Mouse (Mus musculus): Measurements from ENCODE around the gene Best1.
"Not testable (repeated sequence)": the region's sequence is repeated elsewhere in the genome, so short reads cannot be mapped to it uniquely, and the experiment has no call there.

The Best1 gene

DNA sequence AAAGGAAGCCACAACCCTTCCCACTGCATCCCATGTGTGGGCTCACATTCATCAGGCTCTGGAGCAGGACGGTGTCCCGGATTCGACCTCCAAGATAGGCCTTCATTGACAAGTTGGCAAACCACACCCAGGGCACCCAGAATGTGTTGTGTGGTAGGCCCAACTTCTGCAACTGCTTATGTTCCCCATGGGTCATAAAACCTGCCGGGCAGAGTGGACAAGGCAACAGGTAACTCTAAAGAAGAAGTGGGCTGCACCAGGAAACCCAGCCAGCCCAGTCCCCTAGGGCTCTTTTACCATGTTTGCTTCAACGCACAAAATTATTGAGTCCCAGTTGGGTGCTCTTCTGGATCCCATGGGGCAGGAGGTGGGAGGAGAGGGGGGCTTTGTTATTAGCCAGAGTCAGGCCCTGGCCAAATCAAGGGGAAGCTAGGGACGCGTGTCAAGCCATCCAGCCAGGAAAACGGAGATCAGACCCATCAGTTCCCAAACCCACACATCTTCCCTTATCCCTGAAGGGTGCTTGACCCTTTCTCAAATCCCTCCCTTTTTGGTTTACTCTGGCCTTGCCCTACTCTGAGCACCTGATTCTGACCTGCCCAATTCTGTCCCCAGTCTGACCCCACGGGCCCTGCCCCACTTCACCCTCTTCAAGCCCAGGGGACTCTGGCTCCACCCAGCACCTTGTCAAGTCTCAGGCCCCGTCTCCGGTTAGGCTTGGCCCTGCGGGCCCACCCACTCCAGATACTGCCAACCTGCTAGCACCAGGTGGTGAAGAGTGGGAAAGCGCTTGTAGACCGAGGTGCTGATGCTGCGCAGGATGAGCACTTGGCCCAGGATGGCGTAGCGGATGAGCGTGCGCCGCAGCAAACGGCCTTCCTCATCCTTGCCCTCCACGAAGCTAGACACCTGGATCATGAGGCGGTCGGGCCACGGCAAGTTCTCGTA, 9.1 kb downstream of the Best1 start:
- no peak for DNase-seq (ENCODE audit: low read depth, low spot score)

GRCm38 (mm10) chr19:9991304-9991703, 10.1 kb downstream of the Best1 start:
- DNase-seq (ENCODE audit: low read depth, low spot score): peak; percentile 76

- DNase-seq (ENCODE audit: low read depth, low spot score): no peak
Observed at GRCm38 (mm10) chr19:9989884-9990256, 11.6 kb downstream of the Best1 start.

GRCm38 (mm10) chr19:9989171-9989883, 12.1 kb downstream of the Best1 start:
- DNase-seq (ENCODE audit: low read depth, low spot score): no peak

GRCm38 (mm10) chr19:9987593-9987992, 13.8 kb downstream of the Best1 start:
- DNase-seq (ENCODE audit: low read depth, low spot score): no peak

- no peak for DNase-seq (ENCODE audit: low read depth, low spot score)
Observed at GRCm38 (mm10) chr19:9987192-9987591, 14.2 kb downstream of the Best1 start.

GRCm38 (mm10) chr19:9985900-9986421, 15.5 kb downstream of the Best1 start:
- no peak for DNase-seq (ENCODE audit: low read depth, low spot score)

DNA sequence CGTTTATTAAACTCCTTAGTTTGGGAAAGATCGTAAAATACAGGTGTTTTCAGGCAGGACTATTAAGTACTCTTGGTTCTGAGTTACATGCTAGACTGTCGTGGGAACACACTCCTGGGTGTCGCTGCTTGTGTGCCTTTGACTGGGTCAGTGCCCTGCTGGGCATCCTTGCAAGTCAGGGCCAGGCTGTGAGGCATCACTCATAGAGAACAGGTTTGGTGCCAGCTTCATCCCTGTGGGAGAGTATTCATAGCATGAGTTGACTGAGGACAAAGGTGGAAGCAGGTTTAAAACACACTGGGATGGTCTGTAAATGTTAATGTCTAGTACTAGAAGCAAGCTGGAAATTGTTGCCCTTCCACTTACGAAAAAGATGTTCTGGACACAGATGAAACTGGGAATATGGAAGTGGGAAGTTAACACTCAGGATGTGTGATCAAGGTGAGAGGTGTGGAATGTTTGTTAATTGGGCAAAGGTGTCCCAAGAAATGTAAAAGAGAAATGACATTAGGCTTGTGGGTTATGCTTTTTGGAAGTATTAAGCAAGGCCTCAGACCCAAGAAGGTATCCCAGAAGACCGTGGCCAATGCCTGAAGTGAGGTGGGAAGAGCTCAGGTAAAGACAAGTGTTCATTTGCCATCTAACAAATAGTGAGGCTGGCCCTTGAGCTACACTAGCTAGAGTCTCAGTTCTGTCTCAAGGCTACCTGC, 16.1 kb downstream of the Best1 start:
- no peak for DNase-seq (ENCODE audit: low read depth, low spot score)

- no peak for DNase-seq (ENCODE audit: low read depth, low spot score)
Observed at GRCm38 (mm10) chr19:9984111-9985055, 17.1 kb downstream of the Best1 start.

DNA sequence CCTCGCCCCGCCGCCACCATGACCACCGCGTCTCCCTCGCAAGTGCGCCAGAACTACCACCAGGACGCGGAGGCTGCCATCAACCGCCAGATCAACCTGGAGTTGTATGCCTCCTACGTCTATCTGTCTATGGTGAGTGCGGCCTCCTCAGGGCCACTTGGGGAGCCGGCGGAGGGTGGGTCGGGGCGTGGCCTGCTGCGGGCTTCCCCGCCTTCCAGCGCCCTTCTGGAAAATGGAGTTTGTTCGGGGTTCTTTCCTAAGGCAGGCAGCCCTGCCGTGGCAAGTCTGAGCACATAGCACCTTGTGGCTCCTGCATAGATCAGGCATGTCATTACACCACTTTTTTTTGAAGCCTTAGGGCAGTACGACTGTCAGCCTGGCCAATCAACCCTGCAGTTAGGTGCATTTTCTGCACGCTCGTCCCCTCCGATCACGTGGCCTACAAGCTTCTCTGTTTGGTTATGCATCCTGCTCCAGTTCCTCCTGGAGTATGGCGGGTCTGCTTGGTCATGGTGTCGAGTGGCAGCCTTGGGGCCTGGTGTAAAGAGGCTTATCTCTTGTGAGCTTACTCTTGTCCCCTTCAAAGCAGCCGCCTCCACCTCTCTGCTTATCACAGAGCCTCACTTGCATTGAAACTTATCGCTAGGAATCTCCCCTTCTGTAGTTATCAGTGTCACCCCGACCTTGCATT, 18.4 kb downstream of the Best1 start:
- peak; percentile 65 for DNase-seq (ENCODE audit: low read depth, low spot score)

GRCm38 (mm10) chr19:9982151-9982851, 19.1 kb downstream of the Best1 start:
- DNase-seq (ENCODE audit: low read depth, low spot score): peak; percentile 95

- DNase-seq (ENCODE audit: low read depth, low spot score): no peak
Observed at GRCm38 (mm10) chr19:9981621-9982020, 19.8 kb downstream of the Best1 start.

GRCm38 (mm10) chr19:9980258-9980657, 21.2 kb downstream of the Best1 start, which contains the start of gene Fth1:
Gene Fth1 (plus strand): TSS chr19:9980598.
- DNase-seq (ENCODE audit: low read depth, low spot score): no peak

- no peak for DNase-seq (ENCODE audit: low read depth, low spot score)
Observed at GRCm38 (mm10) chr19:9979156-9979555, 22.3 kb downstream of the Best1 start.

DNA sequence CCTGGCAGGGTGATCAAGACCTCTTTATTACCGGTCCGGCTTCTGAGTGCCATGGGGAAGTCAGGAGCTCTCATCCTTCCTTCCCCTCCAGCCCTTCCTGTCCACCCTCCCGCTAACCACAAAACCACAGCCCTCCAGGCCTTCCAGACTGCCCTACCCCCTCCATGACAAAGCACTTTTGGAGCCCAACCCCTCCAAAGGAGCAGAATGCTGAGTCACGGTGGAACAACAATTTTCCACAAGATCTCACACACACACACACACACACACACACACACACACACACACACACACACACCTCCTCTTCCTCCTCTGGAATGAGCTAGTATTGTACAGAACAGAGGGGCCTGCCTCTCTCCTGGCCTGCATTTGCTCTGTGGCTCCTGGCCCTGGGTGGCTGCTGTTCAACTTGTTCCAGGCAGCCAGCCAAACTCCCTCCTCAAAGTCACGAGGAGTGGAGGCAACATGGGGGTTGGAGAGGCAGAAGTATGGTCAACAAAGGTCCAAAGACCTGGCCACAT, 22.9 kb downstream of the Best1 start:
- peak; percentile 90 for DNase-seq (ENCODE audit: low read depth, low spot score)

GRCm38 (mm10) chr19:9977085-9977484, 24.3 kb downstream of the Best1 start:
- no peak for DNase-seq (ENCODE audit: low read depth, low spot score)

DNA sequence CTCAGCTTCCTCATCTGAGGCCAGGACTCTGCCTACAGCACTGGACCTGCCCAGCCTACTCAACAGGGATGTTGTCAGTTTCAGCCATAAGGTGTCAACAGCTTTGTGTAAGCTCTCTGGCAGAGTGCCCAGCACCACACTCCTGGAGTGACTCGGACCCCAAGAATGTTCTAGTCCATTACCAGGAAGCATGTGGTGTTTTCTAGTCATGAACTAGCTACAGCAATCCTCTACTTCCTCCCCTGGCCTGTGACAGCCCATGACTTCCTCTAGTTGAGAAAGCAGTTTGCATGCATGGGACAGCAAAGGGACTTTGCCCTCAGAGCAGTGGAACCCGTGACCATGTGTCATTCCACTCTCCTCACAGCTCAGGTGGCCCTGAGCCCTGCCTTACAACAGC, 26.6 kb downstream of the Best1 start:
- DNase-seq (ENCODE audit: low read depth, low spot score): not testable (repeated sequence)

DNA sequence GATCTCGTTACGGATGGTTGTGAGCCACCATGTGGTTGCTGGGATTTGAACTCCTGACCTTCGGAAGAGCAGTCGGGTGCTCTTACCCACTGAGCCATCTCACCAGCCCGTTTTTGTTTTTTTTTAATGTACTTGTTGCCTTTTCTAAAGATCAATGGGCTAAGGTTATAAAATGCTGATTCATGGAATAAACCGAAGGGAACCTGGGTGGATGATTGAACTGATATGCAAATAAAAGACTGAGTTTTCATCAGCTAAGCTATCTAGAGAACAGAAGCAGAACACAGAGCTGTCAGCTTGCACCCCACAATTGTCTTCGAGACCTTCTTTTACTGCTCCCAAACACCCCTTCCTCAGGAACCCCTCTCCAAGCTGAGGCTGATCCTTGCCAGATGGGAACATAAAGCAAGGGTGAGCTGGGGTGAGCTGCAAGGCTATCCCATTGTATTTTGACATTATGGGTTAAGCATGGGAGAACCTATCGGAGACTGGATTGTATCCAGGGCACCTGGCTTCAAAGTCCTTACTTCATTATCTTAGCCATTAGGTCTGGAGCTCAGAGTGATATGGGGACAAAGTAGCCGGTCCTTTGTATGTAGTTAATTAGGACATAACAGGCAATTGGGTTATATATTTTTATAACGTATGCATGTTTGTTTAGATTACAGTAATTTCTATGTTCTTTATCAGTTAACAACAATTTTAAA, 33.2 kb downstream of the Best1 start:
- no peak for DNase-seq (ENCODE audit: low read depth, low spot score)
